Mouse (Mus musculus) kidney, postnatal 0 days (tissue): Measurements from ENCODE around the gene Stoml1. TPM values are rescaled to one million over a fixed set of nuclear protein-coding genes. Genes with fewer than 3 reads are reported as not detected.
A peak's percentile ranks its signal among the peaks of the same experiment; 100 is the strongest.

ENCODE experiments used
- ATAC-seq: fragments of 200-750 bp; cut with Nextera tagmentation; replicated peaks from 2 replicates; pipeline ENCODE4 v1.8.0; 2017; ENCODE audit warnings: low read depth, moderate number of reproducible peaks, moderate TSS enrichment, moderate library complexity; ENCODE audit not compliant: low FRiP score
- DNase-seq: peaks from one replicate; pipeline ENCODE4 v3.0.0-alpha.2; 2016; ENCODE audit warnings: low spot score
- H3K27ac ChIP-seq: fragments of 300-500 bp; sonication (generic); 2 replicates; pipeline ENCODE4 v1.5.1; 2014; ENCODE audit warnings: mild to moderate bottlenecking
- H3K27me3 ChIP-seq: fragments of 300-500 bp; sonication (generic); 2 replicates; pipeline ENCODE4 v1.6.1; 2014; ENCODE audit warnings: low read length, mixed read lengths; ENCODE audit not compliant: insufficient read depth
- H3K36me3 ChIP-seq: fragments of 300-500 bp; sonication (generic); 2 replicates; pipeline ENCODE4 v1.6.1; 2014; ENCODE audit warnings: low read length, mixed read lengths; ENCODE audit not compliant: insufficient read depth
- H3K4me1 ChIP-seq: fragments of 300-500 bp; sonication (generic); replicated peaks from 2 replicates; pipeline ENCODE4 v1.6.1; 2014; ENCODE audit warnings: antibody characterized with exemption, low read length, mixed read lengths; ENCODE audit not compliant: insufficient read depth
- H3K4me2 ChIP-seq: fragments of 300-500 bp; sonication (generic); 2 replicates; pipeline ENCODE4 v1.6.1; 2014; ENCODE audit warnings: mild to moderate bottlenecking, low read length, moderate library complexity, mixed read lengths
- H3K4me3 ChIP-seq: fragments of 300-500 bp; sonication (generic); replicated peaks from 2 replicates; pipeline ENCODE4 v1.5.1; 2014; ENCODE audit warnings: low read depth, low read length
- H3K9ac ChIP-seq: fragments of 300-500 bp; sonication (generic); 2 replicates; pipeline ENCODE4 v1.6.1; 2014; ENCODE audit warnings: low read depth, low read length
- H3K9me3 ChIP-seq: fragments of 300-500 bp; sonication (generic); replicated peaks from 2 replicates; pipeline ENCODE4 v1.6.1; 2016; ENCODE audit warnings: low read length, inconsistent platforms, mixed read lengths
- CTCF ChIP-seq: IDR thresholded peaks from 2 replicates; pipeline ENCODE4 v1.5.1; 2016; ENCODE audit warnings: antibody characterized with exemption, low read depth, mild to moderate bottlenecking, moderate library complexity
- WGBS: fragments of 180-500 bp; shearing (Covaris S2); extraction: QIAGEN DNeasy Blood & Tissue Kit; methylation state at CpG from one replicate; pipeline ENCODE4 v1.1.7; 2014; 5-methylcytosine and 5-hydroxymethylcytosine counted together
- microRNA-seq: library from miRNA; unstranded; fragments of <30 nt; microRNA quantifications from one replicate; pipeline ENCODE4, GENCODE M21; 2016
- polyA plus RNA-seq: library from polyadenylated mRNA; unstranded; fragments of >200 nt; fragmentation: Nextera tagmentation; extraction: Ambion mirVana; gene quantifications from 2 replicates; pipeline ENCODE4 v1.2.1, GENCODE M21; 2015

The Stoml1 gene
- polyA plus RNA-seq, 1 experiment from 2014 or later, result 36.6 TPM

GRCm38 (mm10) chr9:58303599-58304271, 50.8 kb downstream of the Stoml1 start:
- TF ChIP-seq CTCF, result no peak
- H3K36me3 ChIP-seq, result no peaks in the 10 kb centered on the region
- peaks cover 52% of the 10 kb centered on the region for H3K4me1 ChIP-seq
- no peaks in the 10 kb centered on the region for H3K27me3 ChIP-seq
- H3K4me2 ChIP-seq, result no peak overlapping the region
- no peak for DNase-seq
- no peak overlapping the region for H3K9ac ChIP-seq
- no peak; the same call in 1 of the 2 replicates for ATAC-seq
- peak overlapping the region; percentile 50 for H3K27ac ChIP-seq
- H3K4me3 ChIP-seq, result no peak overlapping the region
- H3K9me3 ChIP-seq, result no peaks in the 10 kb centered on the region
- WGBS, result 23% methylated on average over 8 of the region's 8 CpGs

DNA sequence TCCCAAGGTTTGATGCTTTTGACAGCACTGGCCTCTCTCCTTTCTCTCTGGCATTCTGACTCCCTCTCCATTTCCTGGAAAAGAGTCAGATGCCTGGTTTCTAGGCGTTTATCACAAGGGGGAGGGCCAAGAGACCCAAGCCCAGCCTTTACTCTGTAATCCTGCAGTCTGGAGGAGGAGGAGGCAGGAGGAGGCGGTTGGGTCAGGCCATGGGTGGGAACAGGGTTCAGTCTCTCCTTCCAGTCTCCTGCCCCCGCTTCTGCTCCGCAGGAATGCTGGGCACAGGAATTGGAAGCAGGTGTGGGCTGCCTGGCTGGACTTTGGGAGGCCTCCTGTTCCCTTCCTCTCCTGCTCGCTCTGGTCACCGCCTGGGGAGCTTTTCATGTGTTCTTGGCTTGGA, 52.7 kb downstream of the Stoml1 start:
- peak overlapping the region; percentile 65 for H3K27ac ChIP-seq
- H3K9me3 ChIP-seq, result no peaks in the 10 kb centered on the region
- TF ChIP-seq CTCF, result no peak
- no peak overlapping the region for H3K4me3 ChIP-seq
- WGBS, result 18% methylated on average over 6 of the region's 6 CpGs
- no peak overlapping the region for H3K4me2 ChIP-seq
- H3K4me1 ChIP-seq, result peaks cover 53% of the 10 kb centered on the region
- no peaks in the 10 kb centered on the region for H3K27me3 ChIP-seq
- DNase-seq (peak; percentile 66), ATAC-seq (0 out of 2 replicates have a peak, but pooled peaks have one; percentile 38)
- H3K9ac ChIP-seq, result no peak overlapping the region
- no peaks in the 10 kb centered on the region for H3K36me3 ChIP-seq

DNA sequence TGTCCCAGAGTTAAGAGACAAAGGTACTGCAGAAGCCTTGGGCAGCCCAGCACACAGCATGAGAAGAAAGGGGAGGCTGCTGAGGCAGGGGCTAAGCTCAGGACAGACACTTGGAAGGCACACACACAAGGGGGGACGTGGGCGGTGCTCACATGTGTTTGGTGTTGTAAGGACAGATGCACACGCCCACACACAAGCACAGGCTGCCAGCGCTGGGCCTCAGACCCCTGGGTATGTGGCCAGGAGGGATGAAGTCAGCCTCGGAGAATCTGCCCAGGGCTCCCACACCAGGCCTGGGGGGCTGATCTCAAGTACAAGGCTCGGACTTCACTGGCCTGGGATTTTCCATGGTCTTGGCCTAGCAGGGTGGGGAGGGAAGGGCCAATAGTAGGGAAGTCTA, 55.4 kb downstream of the Stoml1 start:
- Histone ChIP-seq H3K4me2 (0 out of 2 replicates have a peak overlapping the region, but pooled peaks have one; percentile 5), H3K27ac (0 out of 2 replicates have a peak overlapping the region, but pooled peaks have one; percentile 19), H3K36me3 (no peaks in the 10 kb centered on the region), H3K4me3 (no peak overlapping the region), H3K9me3 (no peaks in the 10 kb centered on the region), H3K27me3 (no peaks in the 10 kb centered on the region), H3K4me1 (peaks cover 57% of the 10 kb centered on the region), H3K9ac (no peak overlapping the region)
- TF ChIP-seq CTCF, result no peak
- 0 out of 2 replicates have a peak, but pooled peaks have one; percentile 8 for ATAC-seq
- peak; percentile 63 for DNase-seq
- 40% methylated on average over 6 of the region's 6 CpGs for WGBS

GRCm38 (mm10) chr9:58310043-58310660, 57.2 kb downstream of the Stoml1 start:
- Histone ChIP-seq H3K4me2 (peak overlapping the region; percentile 41), H3K9ac (0 out of 2 replicates have a peak overlapping the region, but pooled peaks have one; percentile 18), H3K9me3 (no peaks in the 10 kb centered on the region), H3K27ac (no peak overlapping the region), H3K4me3 (peak overlapping the region; percentile 13), H3K36me3 (no peaks in the 10 kb centered on the region), H3K4me1 (peaks cover 40% of the 10 kb centered on the region), H3K27me3 (no peaks in the 10 kb centered on the region)
- ATAC-seq (no peak), DNase-seq (no peak)
- TF ChIP-seq CTCF, result no peak
- WGBS, result 64% methylated on average over 14 of the region's 14 CpGs

DNA sequence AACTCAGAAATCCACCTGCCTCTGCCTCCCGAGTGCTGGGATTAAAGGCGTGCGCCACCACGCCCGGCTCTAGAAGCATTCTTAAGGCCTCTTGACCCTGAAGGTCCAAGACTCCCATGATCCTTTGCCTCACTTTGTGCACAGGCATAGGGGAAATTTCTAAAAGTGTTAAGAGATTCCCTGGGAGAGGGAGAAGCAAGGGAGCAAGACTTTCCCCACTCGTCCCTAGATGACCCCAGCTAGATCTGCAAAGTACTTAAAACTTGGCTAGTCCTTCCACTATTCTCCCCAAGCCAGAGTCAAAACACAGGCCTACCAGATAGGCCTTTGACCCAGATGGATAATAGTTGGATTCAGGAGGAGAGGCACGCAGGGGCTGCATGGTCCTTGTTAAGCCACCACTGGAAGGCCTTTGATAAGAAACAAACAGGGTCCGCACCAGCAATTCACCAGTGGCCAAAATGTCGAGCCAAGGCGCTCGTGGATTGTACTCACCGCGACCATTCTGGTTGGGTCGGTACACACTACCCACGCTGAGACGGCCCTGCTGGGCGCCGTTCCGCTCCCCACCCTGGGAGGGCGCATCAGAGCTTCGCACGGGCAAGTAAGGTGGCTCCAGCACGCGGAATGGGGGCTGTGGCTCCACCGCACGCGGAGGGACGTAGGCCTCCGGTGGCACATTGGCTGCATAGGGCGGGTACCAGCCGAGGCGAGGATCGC, 58.4 kb downstream of the Stoml1 start:
- no peak for ATAC-seq
- peak overlapping the region; percentile 69 for H3K4me2 ChIP-seq
- peak overlapping the region; percentile 78; the same call in 1 of the 2 replicates for H3K27ac ChIP-seq
- peak overlapping the region; percentile 47 for H3K4me3 ChIP-seq
- H3K4me1 ChIP-seq, result peaks cover 28% of the 10 kb centered on the region
- H3K9ac ChIP-seq, result peak overlapping the region; percentile 66
- no peaks in the 10 kb centered on the region for H3K9me3 ChIP-seq
- no peaks in the 10 kb centered on the region for H3K27me3 ChIP-seq
- peak; percentile 39; the same call in 1 of the 2 replicates for TF ChIP-seq CTCF
- DNase-seq, result no peak
- 56% methylated on average over 33 of the region's 33 CpGs for WGBS
- no peaks in the 10 kb centered on the region for H3K36me3 ChIP-seq

Small RNAs within 50 kb of the gene (microRNA-seq; reads per million reads assigned to microRNA genes)
- gene Mir6385, result not detected

Other genes starting within 250 kb of the Stoml1 start
- 0.31 and 0.64 TPM in 2 replicates for gene Cyp11a1, start 246.8 kb upstream of the Stoml1 start, polyA plus RNA-seq
- gene Stra6, start 189.4 kb upstream of the Stoml1 start, polyA plus RNA-seq, result 12.2 and 13.2 TPM in 2 replicates
- gene Ccdc33, start 134.3 kb upstream of the Stoml1 start, polyA plus RNA-seq, result 0.09 and 0.13 TPM in 2 replicates
- gene Islr, start 48.9 kb upstream of the Stoml1 start, polyA plus RNA-seq, result 54.0 and 60.4 TPM in 2 replicates
- gene Islr2, start 48.8 kb upstream of the Stoml1 start, polyA plus RNA-seq, result 0.04 and 0.13 TPM in 2 replicates
- 14.3 and 15.2 TPM in 2 replicates for gene Pml, start 3.4 kb upstream of the Stoml1 start, polyA plus RNA-seq
- 60.9 and 62.2 TPM in 2 replicates for gene Loxl1, start 60.0 kb downstream of the Stoml1 start, polyA plus RNA-seq
- gene Tbc1d21, start 117.3 kb downstream of the Stoml1 start, polyA plus RNA-seq, result not detected in 2 replicates
- 0.89 and 1.4 TPM in 2 replicates for gene Insyn1, start 235.4 kb downstream of the Stoml1 start, polyA plus RNA-seq